Mouse (Mus musculus) ES-E14 (cell line): ENCODE data around the gene Cab39l. TPM values are rescaled to one million over a fixed set of nuclear protein-coding genes. Genes with fewer than 3 reads are reported as not detected.

ENCODE experiments used
- DNase-seq: peaks from one replicate; pipeline ENCODE4 v3.0.0-alpha.2; 2013; ENCODE audit warnings: low read depth, low spot score
- H3K27ac ChIP-seq: 2 replicates; pipeline ENCODE4 v1.5.1; 2012; ENCODE audit warnings: low read depth, mild to moderate bottlenecking, low read length, moderate library complexity, mixed read lengths; ENCODE audit not compliant: poor library complexity, insufficient read depth, severe bottlenecking
- H3K36me3 ChIP-seq: 2 replicates; pipeline ENCODE4 v1.6.1; 2012; ENCODE audit warnings: mild to moderate bottlenecking, low read length, moderate library complexity, mixed read lengths; ENCODE audit not compliant: control insufficient read depth, poor library complexity, insufficient read depth, severe bottlenecking
- H3K4me1 ChIP-seq, 2 experiments: fragments of 150-350 bp in 1 of 2; sonication (generic) in 1 of 2; 2 replicates each; pipeline ENCODE4 v1.6.1; 2012; ENCODE audit warnings: low read length in 2 of 2, mild to moderate bottlenecking in 1 of 2, mixed read lengths in 1 of 2; ENCODE audit not compliant: control insufficient read depth in 2 of 2, insufficient read depth in 2 of 2, poor library complexity in 1 of 2
- H3K4me3 ChIP-seq, 2 experiments: fragments of 150-350 bp in 1 of 2; sonication (generic) in 1 of 2; 2 replicates each; pipeline ENCODE4 v1.5.1; 2012; ENCODE audit warnings: low read length in 2 of 2, low read depth in 1 of 2, mild to moderate bottlenecking in 1 of 2, mixed read lengths in 1 of 2; ENCODE audit not compliant: insufficient read depth in 1 of 2, poor library complexity in 1 of 2, severe bottlenecking in 1 of 2
- H3K9ac ChIP-seq: 2 replicates; pipeline ENCODE4 v1.6.1; 2012; ENCODE audit warnings: low read depth, mild to moderate bottlenecking, low read length, mixed read lengths; ENCODE audit not compliant: poor library complexity, insufficient read depth, severe bottlenecking
- H3K9me3 ChIP-seq: fragments of 150-350 bp; sonication (generic); 2 replicates; pipeline ENCODE4 v1.6.1; 2012; ENCODE audit warnings: low read depth, mild to moderate bottlenecking, low read length; ENCODE audit not compliant: control insufficient read depth, insufficient read depth
- CHD2 ChIP-seq: IDR thresholded peaks from 2 replicates; pipeline ENCODE4 v1.6.1; 2014; ENCODE audit warnings: mild to moderate bottlenecking, low read depth, low read length, inconsistent platforms
- HCFC1 ChIP-seq: IDR thresholded peaks from 2 replicates; pipeline ENCODE4 v1.6.1; 2012; ENCODE audit warnings: low read length, inconsistent platforms, borderline replicate concordance; ENCODE audit not compliant: insufficient read depth
- MAFK ChIP-seq: IDR thresholded peaks from 2 replicates; pipeline ENCODE4 v1.6.1; 2014; ENCODE audit warnings: mild to moderate bottlenecking, low read depth, low read length, inconsistent platforms; ENCODE audit not compliant: insufficient read depth
- ZC3H11A ChIP-seq: IDR thresholded peaks from 2 replicates; pipeline ENCODE4 v1.6.1; 2012; ENCODE audit warnings: low read depth, mild to moderate bottlenecking, inconsistent platforms, low read length, borderline replicate concordance
- ZNF384 ChIP-seq: IDR thresholded peaks from 2 replicates; pipeline ENCODE4 v1.6.1; 2012; ENCODE audit warnings: low read depth, low read length, inconsistent platforms
- in situ Hi-C, 2 experiments: fragments of 600-800 bp; cut with MboI; formaldehyde crosslinking; loops; one replicate each; pipeline ENCODE4 v1.15.1; 2025; ENCODE audit warnings: low sequenced_read_pairs in 2 of 2, inconsistent platforms in 1 of 2; ENCODE audit not compliant: unreplicated experiment in 2 of 2
- total RNA-seq: library from RNA; depleted of rRNA; stranded (reverse); fragments of 300-350 nt; gene quantifications from 2 replicates; pipeline ENCODE4 v1.2.3, GENCODE M21; 2012

Gene Cab39l
- total RNA-seq, 1 experiment = 5.8 TPM

GRCm38 (mm10) chr14:59627823-59628222 is 187.1 kb downstream of the Cab39l start:
- Histone ChIP-seq H3K4me3 (no peak overlapping the region), H3K9me3 (no peaks in the 10 kb centered on the region), H3K27ac (no peak overlapping the region), H3K36me3 (peaks cover 8% of the 10 kb centered on the region; the same call in 1 of the 2 replicates), H3K4me1 (peaks cover 4 to 6% of the 10 kb centered on the region in 2 experiments; a peak in 3 of 4 replicates), H3K9ac (no peak overlapping the region)
- in situ Hi-C loops = no loop called here
- no peak for DNase-seq
- TF ChIP-seq MAFK (no peak), ZNF384 (no peak), HCFC1 (no peak), CHD2 (no peak), ZC3H11A (no peak)

DNA sequence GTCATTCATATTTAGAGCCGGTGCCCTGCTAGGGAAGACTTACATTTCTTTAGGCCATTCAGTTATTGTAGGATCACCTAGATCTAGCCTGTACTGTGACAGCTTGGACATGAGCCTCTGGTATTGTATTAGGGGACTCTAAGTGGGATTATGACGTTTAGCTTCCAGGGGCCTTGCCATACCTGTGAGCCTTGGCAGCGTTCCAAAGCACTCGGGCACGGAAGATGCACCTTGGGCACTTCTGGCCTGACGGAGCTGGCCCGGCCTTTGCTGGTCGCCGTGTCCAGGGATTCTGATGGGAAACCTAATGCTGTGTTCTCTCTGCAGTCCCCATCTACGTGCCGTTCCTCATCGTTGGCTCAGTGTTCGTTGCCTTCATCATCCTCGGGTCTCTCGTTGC is 188.5 kb downstream of the Cab39l start:
- no peak for DNase-seq
- TF ChIP-seq HCFC1 = no peak
- no peak for TF ChIP-seq ZNF384
- TF ChIP-seq CHD2 = no peak
- TF ChIP-seq ZC3H11A = no peak
- no peak for TF ChIP-seq MAFK
- Histone ChIP-seq H3K9me3 (no peaks in the 10 kb centered on the region), H3K27ac (no peak overlapping the region), H3K36me3 (peaks cover 8% of the 10 kb centered on the region; the same call in 1 of the 2 replicates), H3K9ac (no peak overlapping the region), H3K4me3 (no peak overlapping the region), H3K4me1 (peaks cover under 1 to 2% of the 10 kb centered on the region in 2 experiments; a peak in 1 of 4 replicates)
- in situ Hi-C loops = no loop called here

- Histone ChIP-seq H3K4me3 (no peak overlapping the region), H3K9ac (no peak overlapping the region), H3K9me3 (no peaks in the 10 kb centered on the region), H3K4me1 (peaks cover 0 to 2% of the 10 kb centered on the region in 2 experiments; a peak in 1 of 4 replicates), H3K27ac (no peak overlapping the region), H3K36me3 (peaks cover 8% of the 10 kb centered on the region; the same call in 1 of the 2 replicates)
- in situ Hi-C loops = no loop called here
- no peak for TF ChIP-seq HCFC1
- no peak for DNase-seq
Observed at GRCm38 (mm10) chr14:59630096-59630495, 189.3 kb downstream of the Cab39l start.

DNA sequence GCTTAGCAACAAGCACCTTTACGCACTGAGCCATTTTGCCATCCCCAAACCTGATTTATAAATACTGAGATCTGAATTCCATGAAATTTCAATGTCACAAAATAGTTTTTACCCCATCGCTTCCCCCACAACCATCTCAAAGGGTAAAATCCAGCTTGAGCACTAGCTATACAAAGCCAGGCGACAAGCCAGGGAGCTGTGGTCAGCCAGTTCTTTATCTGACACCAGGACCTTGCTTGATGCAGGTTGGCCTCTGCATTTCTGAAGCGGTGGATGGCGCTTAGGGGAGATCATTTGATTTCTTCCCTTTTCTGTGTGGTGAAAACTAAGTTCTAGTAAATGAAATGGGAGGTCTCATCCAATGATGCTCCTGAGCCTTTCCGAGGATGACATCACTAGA is 191.3 kb downstream of the Cab39l start:
- H3K9me3 ChIP-seq = no peaks in the 10 kb centered on the region
- no peaks in the 10 kb centered on the region; a peak in 1 of 4 replicates for H3K4me1 ChIP-seq
- H3K27ac ChIP-seq = no peak overlapping the region
- in situ Hi-C loops = no loop called here
- H3K9ac ChIP-seq = no peak overlapping the region
- H3K4me3 ChIP-seq = no peak overlapping the region
- no peak for DNase-seq
- TF ChIP-seq HCFC1 (no peak), CHD2 (no peak), ZNF384 (no peak), ZC3H11A (no peak), MAFK (no peak)
- peaks cover 8% of the 10 kb centered on the region; the same call in 1 of the 2 replicates for H3K36me3 ChIP-seq
